Mouse (Mus musculus): ENCODE results near the gene 6030468B19Rik. TPM values are rescaled to one million over a fixed set of nuclear protein-coding genes. Genes with fewer than 3 reads are reported as not detected.
"Not testable (repeated sequence)": the region's sequence is repeated elsewhere in the genome, so short reads cannot be mapped to it uniquely, and the experiment has no call there.

The 6030468B19Rik gene
- total and polyA plus RNA-seq, 2 experiments from 2014 or later, result not detected

DNA sequence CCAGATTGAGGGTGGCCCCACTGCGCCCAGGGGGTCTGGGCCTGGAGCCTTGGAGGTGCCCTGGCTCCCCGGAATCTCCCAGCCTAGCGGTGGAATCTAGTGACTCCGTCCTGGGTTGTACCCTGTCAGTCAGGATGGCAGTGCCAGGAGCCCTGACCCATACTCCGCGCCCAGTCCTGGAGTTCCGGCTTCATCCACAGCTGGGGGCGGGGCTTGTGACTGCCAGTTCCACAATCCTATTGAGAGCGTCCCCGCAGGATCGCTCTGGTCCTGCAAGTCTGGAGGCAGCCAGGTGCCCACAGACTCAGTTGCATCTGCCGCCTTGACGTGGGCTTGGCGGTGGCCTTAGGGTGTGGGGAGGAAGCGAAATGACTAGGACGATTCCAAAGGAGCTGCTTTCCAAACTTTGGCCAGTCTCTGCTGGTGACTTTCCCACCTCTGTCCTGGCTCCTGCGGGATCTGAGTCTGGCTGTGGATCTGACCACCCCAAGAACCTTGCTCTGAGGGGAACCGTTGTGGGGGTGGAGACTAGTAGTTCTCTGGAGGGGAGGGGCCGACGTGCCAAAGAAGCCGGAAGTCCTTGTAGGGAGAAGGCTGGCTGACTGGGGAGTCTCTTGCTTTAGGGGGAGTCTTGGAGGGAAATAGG is 13.1 kb downstream of the 6030468B19Rik start:
- under 1% methylated on average over 21 of the region's 21 CpGs for WGBS
- peak overlapping the region; percentile 93 for H3K4me2 ChIP-seq (ENCODE audit: low read depth, low read length, poor library complexity, severe bottlenecking)
- no peaks in the 10 kb centered on the region for H3K36me3 ChIP-seq (ENCODE audit: insufficient read depth, low read length)
- H3K9me3 ChIP-seq (ENCODE audit: low read length), result no peaks in the 10 kb centered on the region
- peak overlapping the region; percentile 52 for H3K4me3 ChIP-seq (ENCODE audit: low read depth, low read length)
- H3K9ac ChIP-seq (replicated peaks; ENCODE audit: low read length, poor library complexity, severe bottlenecking), result peak overlapping the region; percentile 46; the same call in 1 of the 2 replicates
- DNase-seq (ENCODE audit: low spot score) (peak; percentile 88), ATAC-seq (ENCODE audit: low FRiP score) (peak; percentile 79)
- H3K27ac ChIP-seq (ENCODE audit: low read depth, low read length), result no peak overlapping the region
- H3K4me1 ChIP-seq (ENCODE audit: insufficient read depth, low read length), result no peaks in the 10 kb centered on the region
- TF ChIP-seq CTCF (IDR thresholded peaks at IDR 0.05), result peak; percentile 64
- peaks cover 10% of the 10 kb centered on the region; the same call in 1 of the 2 replicates for H3K27me3 ChIP-seq (ENCODE audit: insufficient read depth, low read length)

DNA sequence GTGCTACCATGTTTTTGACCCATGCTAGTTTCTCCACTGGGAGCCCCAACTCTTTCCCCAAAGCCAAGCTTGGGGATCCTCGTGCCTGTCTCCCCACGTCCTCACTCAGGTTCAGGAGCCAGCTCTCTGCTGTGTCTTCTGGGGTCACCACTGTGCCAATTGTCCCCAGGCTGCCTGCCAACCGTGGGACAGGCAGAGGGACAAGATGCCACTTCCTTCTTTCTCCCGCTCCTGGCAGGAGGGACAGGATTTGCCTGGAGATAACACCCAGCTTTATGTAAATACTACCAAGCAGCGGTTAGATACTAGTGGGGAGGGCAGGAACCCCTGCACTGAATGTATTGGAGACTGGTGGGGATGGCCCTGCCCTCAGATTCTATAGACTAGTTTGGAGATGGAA is 16.4 kb downstream of the 6030468B19Rik start:
- 72% methylated on average over 5 of the region's 5 CpGs for WGBS
- Histone ChIP-seq H3K4me2 (ENCODE audit: low read depth, low read length, poor library complexity, severe bottlenecking) (no peak overlapping the region), H3K27ac (ENCODE audit: low read depth, low read length) (no peak overlapping the region), H3K4me1 (ENCODE audit: insufficient read depth, low read length) (no peaks in the 10 kb centered on the region), H3K4me3 (ENCODE audit: low read depth, low read length) (no peak overlapping the region), H3K27me3 (ENCODE audit: insufficient read depth, low read length) (peaks cover 5% of the 10 kb centered on the region; the same call in 1 of the 2 replicates), H3K9me3 (ENCODE audit: low read length) (no peaks in the 10 kb centered on the region), H3K9ac (replicated peaks; ENCODE audit: low read length, poor library complexity, severe bottlenecking) (no peak overlapping the region), H3K36me3 (ENCODE audit: insufficient read depth, low read length) (no peaks in the 10 kb centered on the region)
- ATAC-seq (ENCODE audit: low FRiP score) (no peak), DNase-seq (ENCODE audit: low spot score) (no peak)
- TF ChIP-seq CTCF (IDR thresholded peaks at IDR 0.05), result no peak

DNA sequence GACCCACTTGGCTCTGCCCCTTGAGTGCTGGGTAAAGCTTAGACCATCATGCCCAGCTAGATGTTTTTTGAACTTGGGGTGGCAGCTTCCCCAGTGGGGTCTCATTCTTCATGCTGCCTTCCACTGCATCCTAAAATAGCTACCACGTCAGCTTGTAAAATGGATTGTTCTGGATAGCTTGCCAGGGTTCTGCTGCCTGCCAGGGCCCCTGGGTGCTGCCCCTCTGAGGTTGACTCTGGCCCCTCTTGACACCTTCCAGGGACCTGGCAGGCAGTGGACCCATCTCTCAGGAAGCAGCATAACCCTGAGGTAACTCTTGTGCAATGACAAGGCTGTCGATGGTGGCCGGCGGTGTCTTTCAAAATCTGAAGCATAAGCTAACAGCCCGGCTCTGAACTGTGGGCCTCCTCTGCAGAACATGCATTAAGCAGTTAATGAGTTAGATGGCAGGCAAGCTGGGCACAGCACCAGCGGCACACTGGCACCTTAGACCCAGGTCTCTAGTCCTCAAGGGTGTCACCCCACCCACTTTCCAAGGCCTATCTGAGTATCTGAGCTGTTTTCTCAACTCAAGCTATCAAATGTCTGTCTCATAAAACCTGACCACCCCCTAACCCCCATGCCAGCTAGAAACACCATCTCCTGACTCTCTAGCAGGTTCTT is 17.4 kb downstream of the 6030468B19Rik start:
- DNase-seq (ENCODE audit: low spot score) (no peak), ATAC-seq (ENCODE audit: low FRiP score) (no peak)
- H3K4me3 ChIP-seq (ENCODE audit: low read depth, low read length), result no peak overlapping the region
- H3K4me2 ChIP-seq (ENCODE audit: low read depth, low read length, poor library complexity, severe bottlenecking), result no peak overlapping the region
- no peaks in the 10 kb centered on the region for H3K9me3 ChIP-seq (ENCODE audit: low read length)
- no peaks in the 10 kb centered on the region for H3K4me1 ChIP-seq (ENCODE audit: insufficient read depth, low read length)
- H3K27me3 ChIP-seq (ENCODE audit: insufficient read depth, low read length), result no peaks in the 10 kb centered on the region
- H3K36me3 ChIP-seq (ENCODE audit: insufficient read depth, low read length), result no peaks in the 10 kb centered on the region
- TF ChIP-seq CTCF (IDR thresholded peaks at IDR 0.05), result no peak
- no peak overlapping the region for H3K27ac ChIP-seq (ENCODE audit: low read depth, low read length)
- H3K9ac ChIP-seq (replicated peaks; ENCODE audit: low read length, poor library complexity, severe bottlenecking), result no peak overlapping the region
- 95% methylated on average over 6 of the region's 6 CpGs for WGBS

DNA sequence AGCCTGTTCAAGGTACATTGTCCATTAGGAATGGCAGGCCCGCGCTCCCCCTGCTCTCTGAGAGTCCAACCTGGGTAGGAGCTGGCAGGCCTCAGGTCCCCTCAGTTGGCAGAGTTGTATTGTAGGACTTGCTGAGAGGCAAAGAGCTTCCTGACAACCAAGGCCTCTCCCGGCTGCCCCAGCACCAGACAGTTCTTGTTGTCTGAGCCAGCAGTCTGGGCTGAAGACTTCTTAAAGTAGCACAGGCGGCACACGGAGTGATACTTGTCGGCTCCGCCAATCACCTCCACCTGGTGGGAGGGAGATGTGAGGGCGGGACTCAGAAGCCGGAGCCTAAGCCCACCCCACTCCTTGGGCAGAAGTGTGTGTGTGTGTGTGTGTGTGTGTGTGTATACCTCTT is 18.4 kb downstream of the 6030468B19Rik start:
- not testable (repeated sequence) for DNase-seq (ENCODE audit: low spot score); H3K36me3 ChIP-seq (ENCODE audit: insufficient read depth, low read length); H3K4me3 ChIP-seq (ENCODE audit: low read depth, low read length); H3K4me1 ChIP-seq (ENCODE audit: insufficient read depth, low read length); H3K9me3 ChIP-seq (ENCODE audit: low read length); ATAC-seq (ENCODE audit: low FRiP score); H3K27me3 ChIP-seq (ENCODE audit: insufficient read depth, low read length); H3K9ac ChIP-seq (replicated peaks; ENCODE audit: low read length, poor library complexity, severe bottlenecking); H3K27ac ChIP-seq (ENCODE audit: low read depth, low read length); H3K4me2 ChIP-seq (ENCODE audit: low read depth, low read length, poor library complexity, severe bottlenecking)
- WGBS, result 87% methylated on average over 9 of the region's 9 CpGs

DNA sequence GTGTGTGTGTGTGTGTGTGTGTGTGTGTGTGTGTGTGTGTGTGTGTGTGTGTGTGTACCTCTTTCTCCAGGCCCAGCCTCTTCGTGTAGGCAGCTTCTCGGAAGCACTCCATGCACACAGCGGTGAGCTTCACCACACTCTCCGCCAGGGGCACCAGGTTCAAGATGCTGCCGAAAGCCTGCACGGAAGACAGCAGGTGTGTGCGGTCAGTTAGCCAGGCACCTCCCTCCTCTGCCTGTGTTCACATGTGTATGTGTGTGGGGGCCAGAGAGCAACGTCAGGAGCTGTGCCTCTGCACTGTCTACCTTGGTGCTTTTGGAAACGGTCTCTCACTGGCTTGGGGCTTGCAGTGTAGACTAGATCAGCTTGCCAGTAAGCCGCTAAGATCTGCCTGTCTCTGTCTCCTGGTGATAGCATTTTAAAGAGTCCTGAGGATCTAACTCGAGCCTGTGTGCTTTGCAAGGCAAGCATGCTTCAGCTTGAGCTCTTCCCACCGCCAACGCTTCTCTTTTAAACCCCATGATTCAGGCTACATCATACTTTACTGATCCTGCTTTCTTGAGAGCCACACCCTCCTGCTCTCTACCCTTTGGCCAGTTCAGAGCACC is 19.0 kb downstream of the 6030468B19Rik start:
- H3K4me3 ChIP-seq (ENCODE audit: low read depth, low read length), result no peak overlapping the region
- ATAC-seq (ENCODE audit: low FRiP score), result no peak
- no peak overlapping the region for H3K27ac ChIP-seq (ENCODE audit: low read depth, low read length)
- H3K4me2 ChIP-seq (ENCODE audit: low read depth, low read length, poor library complexity, severe bottlenecking), result no peak overlapping the region
- no peaks in the 10 kb centered on the region for H3K9me3 ChIP-seq (ENCODE audit: low read length)
- no peak for TF ChIP-seq CTCF (IDR thresholded peaks at IDR 0.05)
- WGBS, result 91% methylated on average over 10 of the region's 13 CpGs
- H3K27me3 ChIP-seq (ENCODE audit: insufficient read depth, low read length), result no peaks in the 10 kb centered on the region
- H3K36me3 ChIP-seq (ENCODE audit: insufficient read depth, low read length), result no peaks in the 10 kb centered on the region
- no peak overlapping the region for H3K9ac ChIP-seq (replicated peaks; ENCODE audit: low read length, poor library complexity, severe bottlenecking)
- DNase-seq (ENCODE audit: low spot score), result no peak
- no peaks in the 10 kb centered on the region for H3K4me1 ChIP-seq (ENCODE audit: insufficient read depth, low read length)

DNA sequence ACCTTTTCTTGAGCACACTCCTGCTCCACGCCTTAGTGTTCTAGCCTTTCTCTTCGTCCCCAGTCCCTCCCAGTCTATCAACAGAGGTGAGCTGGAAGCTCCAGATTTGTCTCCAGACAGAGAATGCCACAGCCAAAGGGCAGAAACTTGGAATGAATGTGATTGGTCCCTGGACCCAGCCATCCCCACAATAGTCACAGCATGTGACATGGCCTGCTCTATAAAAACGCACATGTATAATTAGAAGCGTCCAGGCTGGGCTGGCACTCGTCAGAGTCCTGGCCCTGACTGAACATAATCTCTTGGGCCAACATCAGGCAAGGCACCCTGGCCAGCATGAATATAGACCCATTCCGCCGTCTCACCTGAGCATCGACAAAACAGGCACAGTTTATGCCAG is 21.6 kb downstream of the 6030468B19Rik start:
- Histone ChIP-seq H3K36me3 (ENCODE audit: insufficient read depth, low read length) (no peaks in the 10 kb centered on the region), H3K27ac (ENCODE audit: low read depth, low read length) (no peak overlapping the region), H3K9ac (replicated peaks; ENCODE audit: low read length, poor library complexity, severe bottlenecking) (no peak overlapping the region), H3K27me3 (ENCODE audit: insufficient read depth, low read length) (no peaks in the 10 kb centered on the region), H3K4me2 (ENCODE audit: low read depth, low read length, poor library complexity, severe bottlenecking) (no peak overlapping the region), H3K9me3 (ENCODE audit: low read length) (no peaks in the 10 kb centered on the region), H3K4me1 (ENCODE audit: insufficient read depth, low read length) (no peaks in the 10 kb centered on the region), H3K4me3 (ENCODE audit: low read depth, low read length) (no peak overlapping the region)
- TF ChIP-seq CTCF (IDR thresholded peaks at IDR 0.05), result no peak
- 58% methylated on average over 8 of the region's 8 CpGs for WGBS
- DNase-seq (ENCODE audit: low spot score), result no peak
- ATAC-seq (ENCODE audit: low FRiP score), result no peak

All from midbrain, postnatal 0 days (tissue).